Mouse (Mus musculus): ENCODE results near the gene Map4k3. TPM values are rescaled to one million over a fixed set of nuclear protein-coding genes. Genes with fewer than 3 reads are reported as not detected.
"Not testable (repeated sequence)": the region's sequence is repeated elsewhere in the genome, so short reads cannot be mapped to it uniquely, and the experiment has no call there.

Gene Map4k3
- polyA plus RNA-seq, 1 experiment from 2014 or later = 4.1 TPM

DNA sequence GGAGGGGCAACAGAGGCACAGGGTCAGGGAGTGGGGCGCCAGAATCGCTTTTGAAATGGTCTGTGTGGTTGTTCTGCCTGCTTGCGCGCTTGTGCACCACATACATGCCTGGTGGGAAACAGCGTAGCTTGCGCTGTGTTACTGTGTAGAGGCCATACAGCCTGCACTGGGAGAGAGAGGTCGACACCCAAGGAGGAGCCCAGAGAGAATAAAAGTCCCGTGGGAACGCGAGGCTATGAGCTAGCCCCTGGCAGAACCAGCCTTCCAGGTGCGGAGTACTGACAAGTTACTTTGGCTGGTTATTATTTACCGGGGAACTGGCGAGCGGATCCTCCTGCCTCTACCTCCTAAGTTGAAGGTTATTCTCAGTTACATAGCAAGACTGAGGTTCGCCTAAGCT lies 177.3 kb downstream of the Map4k3 start:
- H3K36me3 ChIP-seq (replicated peaks) = no peaks in the 10 kb centered on the region
- no peaks in the 10 kb centered on the region for H3K9me3 ChIP-seq (replicated peaks)
- H3K27me3 ChIP-seq = no peaks in the 10 kb centered on the region
- H3K4me1 ChIP-seq (replicated peaks) = peaks cover 9% of the 10 kb centered on the region
- no peak overlapping the region for H3K9ac ChIP-seq
- H3K4me2 ChIP-seq = no peak overlapping the region
- no peak overlapping the region for H3K27ac ChIP-seq (replicated peaks)
- ATAC-seq (ENCODE audit: insufficient read depth) = no peak
- 75% methylated on average over 15 of the region's 15 CpGs for WGBS (ENCODE audit: insufficient replicate concordance)
- no peak overlapping the region for H3K4me3 ChIP-seq (replicated peaks)

- Histone ChIP-seq H3K4me1 (replicated peaks) (no peaks in the 10 kb centered on the region), H3K4me3 (replicated peaks) (no peak overlapping the region), H3K9ac (no peak overlapping the region), H3K36me3 (replicated peaks) (no peaks in the 10 kb centered on the region), H3K27ac (replicated peaks) (no peak overlapping the region), H3K27me3 (no peaks in the 10 kb centered on the region), H3K4me2 (no peak overlapping the region), H3K9me3 (replicated peaks) (no peaks in the 10 kb centered on the region)
- ATAC-seq (ENCODE audit: insufficient read depth) = no peak
- 56% methylated on average over 2 of the region's 2 CpGs for WGBS (ENCODE audit: insufficient replicate concordance)
Measured at GRCm38 (mm10) chr17:80546846-80547245, 181.4 kb downstream of the Map4k3 start.

DNA sequence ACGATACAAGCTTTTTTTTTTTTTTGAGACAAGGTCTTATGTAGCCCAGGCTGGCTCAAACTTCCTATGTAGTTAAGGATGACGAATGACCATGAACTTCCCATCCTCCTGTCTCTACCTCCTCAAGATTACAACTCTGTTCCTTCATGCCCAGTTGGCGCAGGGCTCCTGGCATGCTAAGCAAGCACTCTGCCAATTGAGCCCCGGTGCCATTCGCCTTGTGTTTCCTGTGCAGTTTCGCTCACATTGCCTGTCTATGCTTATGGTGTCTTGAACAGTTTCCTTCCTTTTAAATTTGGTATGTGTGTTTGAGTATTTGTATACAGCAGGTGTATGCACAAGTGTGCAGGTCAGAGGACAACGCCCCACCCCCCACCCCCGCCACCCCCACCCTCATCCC lies 182.1 kb downstream of the Map4k3 start:
- Histone ChIP-seq H3K9ac (no peak overlapping the region), H3K4me2 (no peak overlapping the region), H3K27me3 (no peaks in the 10 kb centered on the region), H3K9me3 (replicated peaks) (no peaks in the 10 kb centered on the region), H3K27ac (replicated peaks) (no peak overlapping the region), H3K4me1 (replicated peaks) (no peaks in the 10 kb centered on the region), H3K36me3 (replicated peaks) (no peaks in the 10 kb centered on the region), H3K4me3 (replicated peaks) (no peak overlapping the region)
- WGBS (ENCODE audit: insufficient replicate concordance) = 68% methylated on average over 8 of the region's 8 CpGs
- no peak for ATAC-seq (ENCODE audit: insufficient read depth)

DNA sequence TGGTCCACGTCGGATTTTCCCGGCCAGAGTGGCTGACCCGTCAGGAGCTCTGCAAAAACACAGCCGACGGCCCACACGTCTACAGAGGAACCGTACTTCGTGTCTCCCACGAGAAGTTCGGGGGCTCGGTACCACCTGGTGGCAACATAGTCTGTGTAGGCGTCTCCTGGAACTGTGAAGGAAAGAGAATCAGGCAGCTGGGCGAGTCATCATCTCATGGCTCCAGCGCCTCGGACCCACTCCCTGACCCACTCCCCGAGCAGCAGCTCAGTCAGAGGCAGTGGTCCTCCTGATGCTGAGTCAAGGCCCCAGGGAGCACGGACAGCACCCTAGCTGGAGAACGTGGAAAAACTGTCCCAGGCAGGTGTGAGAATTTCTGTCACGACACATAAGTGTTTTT lies 184.6 kb downstream of the Map4k3 start:
- Histone ChIP-seq H3K9me3 (replicated peaks) (no peaks in the 10 kb centered on the region), H3K36me3 (replicated peaks) (no peaks in the 10 kb centered on the region), H3K4me1 (replicated peaks) (no peaks in the 10 kb centered on the region), H3K4me3 (replicated peaks) (no peak overlapping the region), H3K27ac (replicated peaks) (no peak overlapping the region), H3K27me3 (no peaks in the 10 kb centered on the region), H3K9ac (no peak overlapping the region), H3K4me2 (no peak overlapping the region)
- WGBS (ENCODE audit: insufficient replicate concordance) = 82% methylated on average over 20 of the region's 20 CpGs
- ATAC-seq (ENCODE audit: insufficient read depth) = no peak

- WGBS (ENCODE audit: insufficient replicate concordance) = 61% methylated on average over 6 of the region's 6 CpGs
- Histone ChIP-seq H3K9me3 (replicated peaks) (no peaks in the 10 kb centered on the region), H3K4me2 (no peak overlapping the region), H3K27me3 (no peaks in the 10 kb centered on the region), H3K4me1 (replicated peaks) (no peaks in the 10 kb centered on the region), H3K27ac (replicated peaks) (no peak overlapping the region), H3K9ac (no peak overlapping the region), H3K4me3 (replicated peaks) (no peak overlapping the region), H3K36me3 (replicated peaks) (no peaks in the 10 kb centered on the region)
- no peak for ATAC-seq (ENCODE audit: insufficient read depth)
Measured at GRCm38 (mm10) chr17:80537136-80537535, 191.1 kb downstream of the Map4k3 start.

- WGBS (ENCODE audit: insufficient replicate concordance) = 63% methylated on average over 6 of the region's 6 CpGs
- Histone ChIP-seq H3K9ac (no peak overlapping the region), H3K27me3 (no peaks in the 10 kb centered on the region), H3K4me1 (replicated peaks) (no peaks in the 10 kb centered on the region), H3K9me3 (replicated peaks) (no peaks in the 10 kb centered on the region), H3K4me3 (replicated peaks) (no peak overlapping the region), H3K36me3 (replicated peaks) (no peaks in the 10 kb centered on the region), H3K27ac (replicated peaks) (no peak overlapping the region), H3K4me2 (no peak overlapping the region)
- no peak for ATAC-seq (ENCODE audit: insufficient read depth)
Measured at GRCm38 (mm10) chr17:80535633-80536032, 192.7 kb downstream of the Map4k3 start.

- not testable (repeated sequence) for H3K27ac ChIP-seq (replicated peaks); H3K9ac ChIP-seq; H3K27me3 ChIP-seq; H3K4me3 ChIP-seq (replicated peaks); H3K4me2 ChIP-seq; H3K4me1 ChIP-seq (replicated peaks); H3K9me3 ChIP-seq (replicated peaks); H3K36me3 ChIP-seq (replicated peaks); ATAC-seq (ENCODE audit: insufficient read depth)
- WGBS (ENCODE audit: insufficient replicate concordance) = 41% methylated on average over 2 of the region's 2 CpGs
Measured at GRCm38 (mm10) chr17:80531351-80531750, 196.9 kb downstream of the Map4k3 start.

Other genes with a start within 250 kb of the Map4k3 start
- gene Sos1, start 248.0 kb downstream of the Map4k3 start, polyA plus RNA-seq (2015; fragmentation: Nextera tagmentation; extraction: Ambion mirVana) = 1.1 and 1.2 TPM in 2 replicates
- gene Cdkl4, start 150.7 kb downstream of the Map4k3 start, polyA plus RNA-seq (2015; fragmentation: Nextera tagmentation; extraction: Ambion mirVana) = 0.20 and 0.26 TPM in 2 replicates
- gene Tmem178, start 216.1 kb upstream of the Map4k3 start, polyA plus RNA-seq (2015; fragmentation: Nextera tagmentation; extraction: Ambion mirVana) = 0.23 and 0.28 TPM in 2 replicates

All from liver, embryonic 15.5 days (tissue).